Mouse (Mus musculus) liver, embryonic 14.5 days (tissue): ENCODE results near the gene Nos1ap. TPM values are rescaled to one million over a fixed set of nuclear protein-coding genes. Genes with fewer than 3 reads are reported as not detected.

Experiments
- ATAC-seq: fragments of 200-750 bp; cut with Nextera tagmentation; 2 replicates; pipeline ENCODE4 v1.8.0; 2017; ENCODE audit warnings: moderate number of reproducible peaks, mild to moderate bottlenecking, moderate library complexity; ENCODE audit not compliant: insufficient read depth
- DNase-seq, 3 experiments: peaks; one replicate each; pipeline ENCODE4 v3.0.0-alpha.2; 2012 to 2013; ENCODE audit warnings: low read depth in 3 of 3, low spot score in 3 of 3
- H3K27ac ChIP-seq: fragments of 300-500 bp; sonication (generic); 2 replicates; pipeline ENCODE4 v1.5.1; 2014; ENCODE audit warnings: moderate library complexity, mild to moderate bottlenecking, control low read depth, inconsistent platforms
- H3K27me3 ChIP-seq: fragments of 300-500 bp; sonication (generic); 2 replicates; pipeline ENCODE4 v1.6.1; 2014; ENCODE audit warnings: mild to moderate bottlenecking, low read length, moderate library complexity; ENCODE audit not compliant: control insufficient read depth, insufficient read depth
- H3K36me3 ChIP-seq: fragments of 300-500 bp; sonication (generic); replicated peaks from 2 replicates; pipeline ENCODE4 v1.6.1; 2014; ENCODE audit warnings: low read depth; ENCODE audit not compliant: control insufficient read depth, insufficient read depth
- H3K4me1 ChIP-seq, 2 experiments: fragments of 200-500 bp in 1 of 2; fragments of 300-500 bp in 1 of 2; sonication (generic) in 1 of 2; replicated peaks; 2 replicates each; pipeline ENCODE4 v1.6.1; 2012 to 2014; ENCODE audit warnings: antibody characterized with exemption in 1 of 2, inconsistent platforms in 1 of 2, low read length in 1 of 2; ENCODE audit not compliant: control insufficient read depth in 2 of 2, insufficient read depth in 2 of 2
- H3K4me2 ChIP-seq: fragments of 300-500 bp; sonication (generic); 2 replicates; pipeline ENCODE4 v1.6.1; 2014; ENCODE audit warnings: low read depth, mild to moderate bottlenecking, control low read depth, moderate library complexity
- H3K4me3 ChIP-seq, 2 experiments: fragments of 200-500 bp in 1 of 2; fragments of 300-500 bp in 1 of 2; sonication (generic) in 1 of 2; 2 replicates each; pipeline ENCODE4 v1.5.1; 2012 to 2014; ENCODE audit warnings: low read depth in 2 of 2, low read length in 2 of 2, mild to moderate bottlenecking in 2 of 2, control low read depth in 1 of 2, inconsistent platforms in 1 of 2, moderate library complexity in 1 of 2; ENCODE audit not compliant: insufficient read depth in 1 of 2
- H3K9ac ChIP-seq: fragments of 300-500 bp; sonication (generic); replicated peaks from 2 replicates; pipeline ENCODE4 v1.6.1; 2014; ENCODE audit warnings: mild to moderate bottlenecking, control low read depth, moderate library complexity
- H3K9me3 ChIP-seq: fragments of 300-500 bp; sonication (generic); 2 replicates; pipeline ENCODE4 v1.6.1; 2016; ENCODE audit warnings: low read length, mixed read lengths; ENCODE audit not compliant: control insufficient read depth
- CTCF ChIP-seq: IDR thresholded peaks from 2 replicates; pipeline ENCODE4 v1.5.1; 2016; ENCODE audit warnings: antibody characterized with exemption, low read depth, control low read depth
- EP300 ChIP-seq: IDR thresholded peaks from 2 replicates; pipeline ENCODE4 v1.6.1; 2016; ENCODE audit warnings: antibody characterized with exemption, low read depth
- WGBS: fragments of 180-500 bp; shearing (Covaris S2); extraction: QIAGEN DNeasy Blood & Tissue Kit; methylation state at CpG from one replicate; pipeline ENCODE4 v1.1.7; 2014; ENCODE audit not compliant: insufficient replicate concordance; 5-methylcytosine and 5-hydroxymethylcytosine counted together
- polyA plus RNA-seq, 2 experiments: library from polyadenylated mRNA; depleted of rRNA in 1 of 2; stranded (reverse) in 1 of 2; unstranded in 1 of 2; fragments of >200 nt; fragmentation: Nextera tagmentation in 1 of 2; extraction: Ambion mirVana in 1 of 2; gene quantifications; 2 replicates each; pipeline versions ENCODE4 v1.2.1 to v1.2.3; 2012 to 2014

Nos1ap gene
- polyA plus RNA-seq, 2 experiments: 1.8 to 2.2 TPM

DNA sequence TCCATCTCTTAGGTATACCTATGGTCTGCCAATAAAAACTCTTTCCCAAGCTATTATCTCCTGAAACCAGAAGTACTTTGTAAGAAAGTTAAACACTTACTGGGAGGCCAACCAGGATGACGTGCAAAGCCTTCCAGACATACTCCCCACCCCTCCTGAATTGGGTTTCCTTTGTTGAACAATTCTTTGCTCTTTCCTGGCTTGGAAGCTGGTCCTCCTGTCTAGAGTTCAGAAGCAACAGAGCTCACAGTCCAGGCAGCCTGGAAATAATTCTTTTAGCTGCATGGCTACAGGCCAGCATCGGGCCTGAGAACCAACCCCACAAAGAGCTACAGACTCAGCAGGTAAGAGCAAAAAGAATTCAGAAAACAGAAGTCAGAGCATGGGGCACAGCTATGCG lies 243.4 kb downstream of the Nos1ap start:
- H3K4me3 ChIP-seq: no peak overlapping the region
- ATAC-seq: no peak
- H3K4me1 ChIP-seq: 0 out of 4 replicates have a peak, but pooled peaks cover 0 to 2% of the 10 kb centered on the region in 2 experiments
- H3K9me3 ChIP-seq: no peaks in the 10 kb centered on the region
- H3K27me3 ChIP-seq: no peaks in the 10 kb centered on the region
- TF ChIP-seq CTCF (no peak), EP300 (no peak)
- H3K4me2 ChIP-seq: no peak overlapping the region
- WGBS: 58% methylated on average over 3 of the region's 3 CpGs
- no peak for DNase-seq
- no peak overlapping the region for H3K9ac ChIP-seq
- H3K36me3 ChIP-seq: no peaks in the 10 kb centered on the region
- H3K27ac ChIP-seq: no peak overlapping the region

DNA sequence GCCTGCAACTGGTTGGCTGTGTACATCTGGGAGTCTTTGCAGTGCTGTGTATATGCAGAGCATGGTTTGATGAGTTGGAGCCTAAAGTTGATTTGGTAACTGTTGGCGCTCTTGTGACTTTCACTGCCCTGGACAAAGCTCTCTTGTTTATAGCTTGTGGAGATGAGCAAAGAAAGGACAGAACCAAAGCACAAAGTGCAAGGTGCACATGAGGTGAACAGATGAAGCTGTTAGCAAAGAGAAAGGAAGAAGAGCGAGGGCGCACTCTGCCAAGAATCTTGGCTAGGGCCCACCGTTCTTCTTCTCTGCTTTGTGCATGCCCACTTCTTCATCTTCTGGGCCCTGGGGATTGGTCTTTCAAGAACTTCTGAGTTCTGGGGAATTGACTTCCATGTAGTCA lies 245.8 kb downstream of the Nos1ap start:
- WGBS: 84% methylated on average over 4 of the region's 4 CpGs
- no peaks in the 10 kb centered on the region for H3K27me3 ChIP-seq

DNA sequence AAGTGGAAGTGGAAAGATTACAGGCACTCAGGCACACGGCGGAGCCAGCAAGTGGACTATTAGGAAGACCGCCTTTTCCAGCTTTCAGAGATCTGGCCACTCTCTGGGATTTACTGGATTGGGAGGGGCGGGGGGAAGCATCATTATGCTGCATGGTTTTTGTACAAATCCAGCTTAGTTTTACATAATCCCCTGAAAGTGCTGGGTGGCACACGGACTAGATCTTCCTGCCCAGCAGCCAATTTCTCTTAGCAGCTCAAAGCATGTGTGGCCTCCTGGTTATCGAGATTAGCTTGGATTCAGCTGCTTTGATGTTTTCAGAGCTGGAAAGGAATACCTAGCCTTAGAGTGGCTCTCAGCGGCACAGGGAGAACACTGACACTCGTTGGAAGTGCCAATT lies 246.6 kb downstream of the Nos1ap start:
- no peak for DNase-seq
- Histone ChIP-seq H3K27me3 (no peaks in the 10 kb centered on the region), H3K36me3 (no peaks in the 10 kb centered on the region), H3K4me3 (no peak overlapping the region), H3K27ac (no peak overlapping the region), H3K4me2 (no peak overlapping the region), H3K4me1 (no peaks in the 10 kb centered on the region), H3K9ac (no peak overlapping the region), H3K9me3 (no peaks in the 10 kb centered on the region)
- TF ChIP-seq EP300: no peak
- no peak for TF ChIP-seq CTCF
- 61% methylated on average over 8 of the region's 8 CpGs for WGBS
- ATAC-seq: no peak

More for the DNA sequence above, 245.8 kb downstream of the Nos1ap start:
- ATAC-seq (no peak), DNase-seq (no peak)
- Histone ChIP-seq H3K4me1 (no peaks in the 10 kb centered on the region), H3K9ac (no peak overlapping the region), H3K36me3 (no peaks in the 10 kb centered on the region), H3K4me2 (no peak overlapping the region), H3K27ac (no peak overlapping the region), H3K9me3 (no peaks in the 10 kb centered on the region), H3K4me3 (no peak overlapping the region)
- no peak for TF ChIP-seq CTCF
- TF ChIP-seq EP300: no peak

GRCm38 (mm10) chr1:170339943-170340342 lies 249.7 kb downstream of the Nos1ap start:
- TF ChIP-seq EP300 (no peak), CTCF (no peak)
- H3K9me3 ChIP-seq: no peaks in the 10 kb centered on the region
- H3K27me3 ChIP-seq: no peaks in the 10 kb centered on the region
- no peaks in the 10 kb centered on the region for H3K4me1 ChIP-seq
- no peak overlapping the region for H3K4me3 ChIP-seq
- ATAC-seq (no peak), DNase-seq (no peak)
- H3K27ac ChIP-seq: no peak overlapping the region
- no peaks in the 10 kb centered on the region for H3K36me3 ChIP-seq
- no peak overlapping the region for H3K4me2 ChIP-seq
- no peak overlapping the region for H3K9ac ChIP-seq
- WGBS: 39% methylated on average over 3 of the region's 3 CpGs

DNA sequence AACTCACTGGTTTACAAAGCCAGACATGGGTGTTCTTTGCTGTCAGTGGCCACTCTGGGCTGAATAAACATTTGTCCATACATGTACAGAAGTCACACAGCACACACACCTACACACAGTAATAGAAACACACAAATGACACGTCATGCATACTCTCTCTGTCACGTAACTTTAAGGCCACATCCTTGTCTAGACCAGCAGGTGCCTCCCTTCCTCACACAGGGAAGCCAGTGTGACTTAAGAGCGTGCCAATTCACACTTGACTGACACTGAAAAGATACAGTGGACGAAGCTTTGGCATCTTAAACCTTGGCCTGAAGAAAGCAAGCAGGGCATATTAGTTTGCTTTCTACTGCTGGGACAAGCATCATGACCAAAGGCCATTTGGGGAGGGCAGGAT lies 256.9 kb downstream of the Nos1ap start:
- no peak overlapping the region for H3K27ac ChIP-seq
- H3K9ac ChIP-seq: no peak overlapping the region
- H3K4me3 ChIP-seq: no peak overlapping the region
- H3K27me3 ChIP-seq: no peaks in the 10 kb centered on the region
- H3K9me3 ChIP-seq: no peaks in the 10 kb centered on the region
- no peaks in the 10 kb centered on the region for H3K36me3 ChIP-seq
- H3K4me1 ChIP-seq: no peaks in the 10 kb centered on the region
- WGBS: 57% methylated on average over 4 of the region's 4 CpGs
- DNase-seq: no peak
- no peak for TF ChIP-seq CTCF
- no peak for TF ChIP-seq EP300
- no peak overlapping the region for H3K4me2 ChIP-seq
- ATAC-seq: no peak

DNA sequence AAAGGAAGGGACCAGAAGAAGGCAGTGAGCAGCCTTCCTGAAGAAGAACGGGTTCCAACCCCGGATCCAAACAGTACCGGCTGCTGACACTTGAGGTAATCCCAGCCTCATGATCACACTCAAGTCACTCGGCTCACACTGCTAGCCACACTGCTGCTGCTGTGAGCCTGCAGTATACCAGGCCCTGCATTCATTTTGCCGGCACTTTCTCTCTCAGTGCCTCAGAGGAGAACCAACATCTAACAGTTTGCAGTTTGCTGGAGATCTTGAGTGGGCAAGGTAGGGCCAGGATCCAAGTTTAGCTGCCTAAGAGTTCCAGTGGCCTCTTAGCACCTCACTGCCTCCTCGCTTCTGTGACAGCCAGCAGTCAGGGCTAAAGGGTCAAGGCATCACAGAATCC lies 257.7 kb downstream of the Nos1ap start:
- no peak for ATAC-seq
- Histone ChIP-seq H3K36me3 (no peaks in the 10 kb centered on the region), H3K27me3 (no peaks in the 10 kb centered on the region), H3K27ac (no peak overlapping the region), H3K4me3 (no peak overlapping the region), H3K9ac (no peak overlapping the region), H3K4me2 (no peak overlapping the region), H3K9me3 (no peaks in the 10 kb centered on the region), H3K4me1 (no peaks in the 10 kb centered on the region)
- WGBS: 51% methylated on average over 6 of the region's 6 CpGs
- TF ChIP-seq CTCF: no peak
- no peak for TF ChIP-seq EP300
- DNase-seq: no peak
